Mouse (Mus musculus) C2C12 (cell line): Measurements from ENCODE around the gene Zfp850. TPM values are rescaled to one million over a fixed set of nuclear protein-coding genes. Genes with fewer than 3 reads are reported as not detected.

Experiments used
- polyA plus RNA-seq: library from polyadenylated mRNA; unstranded; fragments of >200 nt; fragmentation: generic; extraction: Trizol; gene quantifications from one replicate; pipeline ENCODE4 v1.2.1, GENCODE M21; 2012; ENCODE audit warnings: missing spikeins

The Zfp850 gene
- polyA plus RNA-seq, 1 experiment: 0.62 TPM

Other genes starting within 250 kb of the Zfp850 start
- 1.2 TPM for gene Zfp626, start 206.9 kb downstream of the Zfp850 start, polyA plus RNA-seq
- 0.85 TPM for gene Zfp59, start 175.5 kb downstream of the Zfp850 start, polyA plus RNA-seq
- gene Zfp607a, start 156.6 kb downstream of the Zfp850 start, polyA plus RNA-seq: 0.69 TPM
- gene Zfp974, start 84.7 kb downstream of the Zfp850 start, polyA plus RNA-seq: 1.5 TPM
- gene Zfp780b, start 34.9 kb downstream of the Zfp850 start, polyA plus RNA-seq: 1.3 TPM
- 259 TPM for gene Psmc4, start 36.0 kb upstream of the Zfp850 start, polyA plus RNA-seq
- not detected for gene Fcgbp, start 57.1 kb upstream of the Zfp850 start, polyA plus RNA-seq
- gene 9530053A07Rik, start 115.4 kb upstream of the Zfp850 start, polyA plus RNA-seq: 0.62 TPM
- gene Fbl, start 155.6 kb upstream of the Zfp850 start, polyA plus RNA-seq: 410 TPM
- 5.3 TPM for gene Dyrk1b, start 165.4 kb upstream of the Zfp850 start, polyA plus RNA-seq